Mouse (Mus musculus): ENCODE measurements around the gene Sypl. TPM values are rescaled to one million over a fixed set of nuclear protein-coding genes. Genes with fewer than 3 reads are reported as not detected.

Gene Sypl
- total and polyA plus RNA-seq, 3 experiments, result 13.3 to 110 (median 52.8) TPM

GRCm38 (mm10) chr12:32952416-32952815 is 1.3 kb upstream of the Sypl start:
- Histone ChIP-seq H3K4me1 (ENCODE audit: control insufficient read depth in 1 of 2, insufficient read depth in 2 of 2, low read length in 2 of 2) (peaks cover 0 to 3% of the 10 kb centered on the region in 2 experiments; a peak in 2 of 4 replicates), H3K79me2 (ENCODE audit: control insufficient read depth, insufficient read depth, low read length, poor library complexity) (peaks cover 25% of the 10 kb centered on the region), H3K36me3 (ENCODE audit: control insufficient read depth in 1 of 2, insufficient read depth in 2 of 2, low read length in 2 of 2) (peaks cover 0 to 20% of the 10 kb centered on the region in 2 experiments; a peak in 2 of 4 replicates), H3K4me3 (ENCODE audit: control insufficient read depth in 1 of 2, insufficient read depth in 1 of 2, low read depth in 2 of 2, low read length in 2 of 2) (peak overlapping the region; percentile 31 to 85; a peak in 2 of 4 replicates), H3K9ac (ENCODE audit: control insufficient read depth, low read depth, low read length, poor library complexity, severe bottlenecking) (peak overlapping the region; percentile 54), H3K27ac (ENCODE audit: control insufficient read depth, low read depth, low read length) (no peak overlapping the region), H3K27me3 (ENCODE audit: control insufficient read depth in 1 of 2, insufficient read depth in 2 of 2, low read length in 2 of 2) (no peaks in the 10 kb centered on the region; a peak in 1 of 4 replicates), H3K9me3 (replicated peaks; ENCODE audit: insufficient read depth, low read length) (no peaks in the 10 kb centered on the region)
- peak; percentile 78 for DNase-seq (ENCODE audit: low read depth, low spot score)
- TF ChIP-seq GATA1 (IDR thresholded peaks at IDR 0.05; ENCODE audit: low read depth, low read length) (0 out of 2 replicates have a peak, but pooled peaks have one; percentile 3), SMC3 (IDR thresholded peaks at IDR 0.05; ENCODE audit: low read depth, low read length) (peak; percentile 76), CTCF (IDR thresholded peaks at IDR 0.05 in 2 of 3, conservative IDR thresholded peaks at IDR 0.05 in 1 of 3; ENCODE audit: control insufficient read depth in 1 of 3, insufficient read depth in 1 of 3, low read depth in 2 of 3, low read length in 3 of 3, poor library complexity in 1 of 3, severe bottlenecking in 1 of 3) (peak; percentile 51 to 73 (median 58)), ZC3H11A (IDR thresholded peaks at IDR 0.05; ENCODE audit: low read depth, low read length) (peak; percentile 50), SIN3A (IDR thresholded peaks at IDR 0.05; ENCODE audit: low read length) (peak; percentile 14; the same call in 1 of the 2 replicates), EP300 (IDR thresholded peaks at IDR 0.05; ENCODE audit: low read depth in 1 of 2, low read length in 2 of 2) (no peak), MAX (IDR thresholded peaks at IDR 0.05; ENCODE audit: low read length) (no peak), ETS1 (IDR thresholded peaks at IDR 0.05; ENCODE audit: low read depth, low read length) (0 out of 2 replicates have a peak, but pooled peaks have one; percentile 7), MAZ (IDR thresholded peaks at IDR 0.05; ENCODE audit: low read depth, low read length) (no peak), MAFK (IDR thresholded peaks at IDR 0.05; ENCODE audit: borderline replicate concordance, low read depth, low read length) (no peak), ZMIZ1 (IDR thresholded peaks at IDR 0.05; ENCODE audit: low read depth, low read length) (no peak), NRF1 (IDR thresholded peaks at IDR 0.05; ENCODE audit: insufficient read depth, low read depth, low read length, poor library complexity, severe bottlenecking) (no peak), RAD21 (IDR thresholded peaks at IDR 0.05; ENCODE audit: low read depth, low read length) (peak; percentile 66), NELFE (IDR thresholded peaks at IDR 0.05; ENCODE audit: low read depth, low read length) (0 out of 2 replicates have a peak, but pooled peaks have one; percentile 15)

- TF ChIP-seq ETS1 (IDR thresholded peaks at IDR 0.05; ENCODE audit: low read depth, low read length) (0 out of 2 replicates have a peak, but pooled peaks have one; percentile 7), NELFE (IDR thresholded peaks at IDR 0.05; ENCODE audit: low read depth, low read length) (no peak), ELF1 (IDR thresholded peaks at IDR 0.05; ENCODE audit: low read depth, low read length) (no peak), ZNF384 (IDR thresholded peaks at IDR 0.05; ENCODE audit: low read depth, low read length) (peak; percentile 3; the same call in 1 of the 2 replicates), MAX (IDR thresholded peaks at IDR 0.05; ENCODE audit: low read length) (no peak)
- Histone ChIP-seq H3K4me3 (ENCODE audit: control insufficient read depth in 1 of 2, insufficient read depth in 1 of 2, low read depth in 2 of 2, low read length in 2 of 2) (peak overlapping the region; percentile 85 to 99), H3K27ac (ENCODE audit: control insufficient read depth, low read depth, low read length) (peak overlapping the region; percentile 96), H3K9ac (ENCODE audit: control insufficient read depth, low read depth, low read length, poor library complexity, severe bottlenecking) (peak overlapping the region; percentile 92), H3K79me2 (ENCODE audit: control insufficient read depth, insufficient read depth, low read length, poor library complexity) (peaks cover 28% of the 10 kb centered on the region), H3K27me3 (ENCODE audit: control insufficient read depth in 1 of 2, insufficient read depth in 2 of 2, low read length in 2 of 2) (no peaks in the 10 kb centered on the region; a peak in 1 of 4 replicates), H3K4me1 (ENCODE audit: control insufficient read depth in 1 of 2, insufficient read depth in 2 of 2, low read length in 2 of 2) (peaks cover 0 to 3% of the 10 kb centered on the region in 2 experiments; a peak in 2 of 4 replicates), H3K36me3 (ENCODE audit: control insufficient read depth in 1 of 2, insufficient read depth in 2 of 2, low read length in 2 of 2) (peaks cover 0 to 23% of the 10 kb centered on the region in 2 experiments; a peak in 2 of 4 replicates), H3K9me3 (replicated peaks; ENCODE audit: insufficient read depth, low read length) (no peaks in the 10 kb centered on the region)
- DNase-seq (ENCODE audit: low read depth, low spot score), result peak; percentile 30
Measured at GRCm38 (mm10) chr12:32953066-32953465, 625 bp upstream of the Sypl start.
